Mouse (Mus musculus): ENCODE results near the gene Slc39a11. TPM values are rescaled to one million over a fixed set of nuclear protein-coding genes. Genes with fewer than 3 reads are reported as not detected.

Gene Slc39a11
- total and polyA plus RNA-seq, 3 experiments: 5.0 to 9.9 (median 5.3) TPM

- H3K9me3 ChIP-seq (replicated peaks): peaks cover 63% of the 10 kb centered on the region
- TF ChIP-seq POLR2AphosphoS5 (IDR thresholded peaks at IDR 0.05; ENCODE audit: insufficient replicate concordance, low read depth, low read length) (no peak), GATA2 (IDR thresholded peaks at IDR 0.05; ENCODE audit: borderline replicate concordance, low read depth, low read length) (no peak), GATA1 (IDR thresholded peaks at IDR 0.05; ENCODE audit: borderline replicate concordance, low read length) (no peak), TAL1 (conservative IDR thresholded peaks at IDR 0.05; ENCODE audit: low read depth, low read length) (no peak), CTCF (IDR thresholded peaks at IDR 0.05; ENCODE audit: low read depth, low read length) (no peak)
- H3K4me3 ChIP-seq (ENCODE audit: low read depth, low read length): no peak overlapping the region
- DNase-seq (ENCODE audit: low spot score) (no peak), ATAC-seq (ENCODE audit: extremely low read depth, insufficient number of reproducible peaks, low FRiP score, poor library complexity, severe bottlenecking) (no peak)
- no peaks in the 10 kb centered on the region for H3K27me3 ChIP-seq (ENCODE audit: insufficient read depth, low read length)
- H3K36me3 ChIP-seq (replicated peaks): no peaks in the 10 kb centered on the region
- no peaks in the 10 kb centered on the region for H3K4me1 ChIP-seq (ENCODE audit: insufficient read depth, low read depth, low read length)
Measured at GRCm38 (mm10) chr11:113266706-113267105, 383.2 kb downstream of the Slc39a11 start.

- no peak for TF ChIP-seq GATA1 (IDR thresholded peaks at IDR 0.05; ENCODE audit: borderline replicate concordance, low read length)
- no peak for TF ChIP-seq POLR2AphosphoS5 (IDR thresholded peaks at IDR 0.05; ENCODE audit: insufficient replicate concordance, low read depth, low read length)
- no peak for TF ChIP-seq GATA2 (IDR thresholded peaks at IDR 0.05; ENCODE audit: borderline replicate concordance, low read depth, low read length)
- no peak for TF ChIP-seq CTCF (IDR thresholded peaks at IDR 0.05; ENCODE audit: low read depth, low read length)
- TF ChIP-seq TAL1 (conservative IDR thresholded peaks at IDR 0.05; ENCODE audit: low read depth, low read length): no peak
- no peak for DNase-seq (ENCODE audit: low spot score)
- H3K4me1 ChIP-seq (ENCODE audit: insufficient read depth, low read depth, low read length): no peaks in the 10 kb centered on the region
Measured at GRCm38 (mm10) chr11:113265567-113265966, 384.3 kb downstream of the Slc39a11 start.

GRCm38 (mm10) chr11:113263971-113264370 is 385.9 kb downstream of the Slc39a11 start:
- no peak overlapping the region for H3K4me3 ChIP-seq (ENCODE audit: low read depth, low read length)
- no peak for DNase-seq (ENCODE audit: low spot score)
- TF ChIP-seq GATA1 (IDR thresholded peaks at IDR 0.05; ENCODE audit: borderline replicate concordance, low read length) (no peak), GATA2 (IDR thresholded peaks at IDR 0.05; ENCODE audit: borderline replicate concordance, low read depth, low read length) (no peak), TAL1 (conservative IDR thresholded peaks at IDR 0.05; ENCODE audit: low read depth, low read length) (no peak), CTCF (IDR thresholded peaks at IDR 0.05; ENCODE audit: low read depth, low read length) (no peak), POLR2AphosphoS5 (IDR thresholded peaks at IDR 0.05; ENCODE audit: insufficient replicate concordance, low read depth, low read length) (no peak)
- H3K9me3 ChIP-seq (replicated peaks): peaks cover 56% of the 10 kb centered on the region
- no peak for ATAC-seq (ENCODE audit: extremely low read depth, insufficient number of reproducible peaks, low FRiP score, poor library complexity, severe bottlenecking)
- H3K36me3 ChIP-seq (replicated peaks): no peaks in the 10 kb centered on the region
- H3K4me1 ChIP-seq (ENCODE audit: insufficient read depth, low read depth, low read length): no peaks in the 10 kb centered on the region
- no peaks in the 10 kb centered on the region for H3K27me3 ChIP-seq (ENCODE audit: insufficient read depth, low read length)

More at GRCm38 (mm10) chr11:113265567-113265966, 384.3 kb downstream of the Slc39a11 start:
- no peak for ATAC-seq (ENCODE audit: extremely low read depth, insufficient number of reproducible peaks, low FRiP score, poor library complexity, severe bottlenecking)
- Histone ChIP-seq H3K27me3 (ENCODE audit: insufficient read depth, low read length) (no peaks in the 10 kb centered on the region), H3K36me3 (replicated peaks) (no peaks in the 10 kb centered on the region), H3K4me3 (ENCODE audit: low read depth, low read length) (no peak overlapping the region), H3K9me3 (replicated peaks) (peaks cover 57% of the 10 kb centered on the region)

GRCm38 (mm10) chr11:113262062-113262461 is 387.8 kb downstream of the Slc39a11 start:
- H3K9me3 ChIP-seq (replicated peaks): peaks cover 59% of the 10 kb centered on the region
- ATAC-seq (ENCODE audit: extremely low read depth, insufficient number of reproducible peaks, low FRiP score, poor library complexity, severe bottlenecking) (no peak), DNase-seq (ENCODE audit: low spot score) (no peak)
- no peak for TF ChIP-seq POLR2AphosphoS5 (IDR thresholded peaks at IDR 0.05; ENCODE audit: insufficient replicate concordance, low read depth, low read length)
- TF ChIP-seq GATA1 (IDR thresholded peaks at IDR 0.05; ENCODE audit: borderline replicate concordance, low read length): no peak
- no peak for TF ChIP-seq TAL1 (conservative IDR thresholded peaks at IDR 0.05; ENCODE audit: low read depth, low read length)
- no peak for TF ChIP-seq GATA2 (IDR thresholded peaks at IDR 0.05; ENCODE audit: borderline replicate concordance, low read depth, low read length)
- TF ChIP-seq CTCF (IDR thresholded peaks at IDR 0.05; ENCODE audit: low read depth, low read length): no peak
- H3K36me3 ChIP-seq (replicated peaks): no peaks in the 10 kb centered on the region
- no peaks in the 10 kb centered on the region for H3K4me1 ChIP-seq (ENCODE audit: insufficient read depth, low read depth, low read length)
- H3K4me3 ChIP-seq (ENCODE audit: low read depth, low read length): no peak overlapping the region
- H3K27me3 ChIP-seq (ENCODE audit: insufficient read depth, low read length): no peaks in the 10 kb centered on the region

GRCm38 (mm10) chr11:113261421-113261820 is 388.5 kb downstream of the Slc39a11 start:
- no peak for DNase-seq (ENCODE audit: low spot score)
- H3K4me1 ChIP-seq (ENCODE audit: insufficient read depth, low read depth, low read length): no peaks in the 10 kb centered on the region
- H3K36me3 ChIP-seq (replicated peaks): no peaks in the 10 kb centered on the region
- H3K27me3 ChIP-seq (ENCODE audit: insufficient read depth, low read length): no peaks in the 10 kb centered on the region
- no peak for TF ChIP-seq TAL1 (conservative IDR thresholded peaks at IDR 0.05; ENCODE audit: low read depth, low read length)
- TF ChIP-seq GATA2 (IDR thresholded peaks at IDR 0.05; ENCODE audit: borderline replicate concordance, low read depth, low read length): no peak
- TF ChIP-seq POLR2AphosphoS5 (IDR thresholded peaks at IDR 0.05; ENCODE audit: insufficient replicate concordance, low read depth, low read length): no peak
- TF ChIP-seq GATA1 (IDR thresholded peaks at IDR 0.05; ENCODE audit: borderline replicate concordance, low read length): no peak
- TF ChIP-seq CTCF (IDR thresholded peaks at IDR 0.05; ENCODE audit: low read depth, low read length): no peak
- no peak for ATAC-seq (ENCODE audit: extremely low read depth, insufficient number of reproducible peaks, low FRiP score, poor library complexity, severe bottlenecking)
- H3K4me3 ChIP-seq (ENCODE audit: low read depth, low read length): no peak overlapping the region
- H3K9me3 ChIP-seq (replicated peaks): peaks cover 60% of the 10 kb centered on the region

- Histone ChIP-seq H3K4me1 (ENCODE audit: insufficient read depth, low read depth, low read length) (no peaks in the 10 kb centered on the region), H3K36me3 (replicated peaks) (no peaks in the 10 kb centered on the region), H3K27me3 (ENCODE audit: insufficient read depth, low read length) (no peaks in the 10 kb centered on the region), H3K4me3 (ENCODE audit: low read depth, low read length) (no peak overlapping the region; the same call in 1 of the 2 replicates), H3K9me3 (replicated peaks) (peaks cover 68% of the 10 kb centered on the region)
- ATAC-seq (ENCODE audit: extremely low read depth, insufficient number of reproducible peaks, low FRiP score, poor library complexity, severe bottlenecking) (no peak), DNase-seq (ENCODE audit: low spot score) (no peak)
- TF ChIP-seq TAL1 (conservative IDR thresholded peaks at IDR 0.05; ENCODE audit: low read depth, low read length) (no peak), GATA1 (IDR thresholded peaks at IDR 0.05; ENCODE audit: borderline replicate concordance, low read length) (no peak), CTCF (IDR thresholded peaks at IDR 0.05; ENCODE audit: low read depth, low read length) (no peak), POLR2AphosphoS5 (IDR thresholded peaks at IDR 0.05; ENCODE audit: insufficient replicate concordance, low read depth, low read length) (no peak), GATA2 (IDR thresholded peaks at IDR 0.05; ENCODE audit: borderline replicate concordance, low read depth, low read length) (no peak)
Measured at GRCm38 (mm10) chr11:113259712-113260382, 390.0 kb downstream of the Slc39a11 start.
